Mouse (Mus musculus) limb, embryonic 11.5 days (tissue): ENCODE results near the gene Stk32c. TPM values are rescaled to one million over a fixed set of nuclear protein-coding genes. Genes with fewer than 3 reads are reported as not detected.

ENCODE experiments used
- ATAC-seq: fragments of 200-750 bp; cut with Nextera tagmentation; 2 replicates; pipeline ENCODE4 v1.8.0; 2017; ENCODE audit warnings: low read depth; ENCODE audit not compliant: insufficient number of reproducible peaks, low FRiP score, low TSS enrichment
- DNase-seq: peaks from one replicate; pipeline ENCODE4 v3.0.0-alpha.2; 2015; ENCODE audit warnings: low spot score
- H3K27ac ChIP-seq: fragments of 300-500 bp; sonication (generic); replicated peaks from 2 replicates; pipeline ENCODE4 v1.5.1; 2014; ENCODE audit warnings: low read depth, mild to moderate bottlenecking, low read length
- H3K27me3 ChIP-seq: fragments of 300-500 bp; sonication (generic); 2 replicates; pipeline ENCODE4 v1.6.1; 2014; ENCODE audit warnings: mild to moderate bottlenecking, low read length, mixed read lengths; ENCODE audit not compliant: control insufficient read depth, insufficient read depth
- H3K36me3 ChIP-seq: fragments of 300-500 bp; sonication (generic); 2 replicates; pipeline ENCODE4 v1.6.1; 2014; ENCODE audit warnings: mild to moderate bottlenecking, low read length, moderate library complexity, mixed read lengths; ENCODE audit not compliant: control insufficient read depth, insufficient read depth
- H3K4me1 ChIP-seq: fragments of 300-500 bp; sonication (generic); 2 replicates; pipeline ENCODE4 v1.6.1; 2014; ENCODE audit warnings: low read length, mixed read lengths; ENCODE audit not compliant: control insufficient read depth, insufficient read depth
- H3K4me2 ChIP-seq: fragments of 300-500 bp; sonication (generic); 2 replicates; pipeline ENCODE4 v1.6.1; 2014; ENCODE audit warnings: low read depth, mild to moderate bottlenecking, moderate library complexity; ENCODE audit not compliant: severe bottlenecking
- H3K4me3 ChIP-seq: fragments of 300-500 bp; sonication (generic); 2 replicates; pipeline ENCODE4 v1.5.1; 2014; ENCODE audit warnings: low read depth, low read length
- H3K9ac ChIP-seq: fragments of 300-500 bp; sonication (generic); 2 replicates; pipeline ENCODE4 v1.6.1; 2014; ENCODE audit warnings: mild to moderate bottlenecking, low read length
- H3K9me3 ChIP-seq: fragments of 300-500 bp; sonication (generic); 2 replicates; pipeline ENCODE4 v1.6.1; 2016; ENCODE audit warnings: low read length; ENCODE audit not compliant: control insufficient read depth
- WGBS: fragments of 180-500 bp; shearing (Covaris S2); extraction: QIAGEN DNeasy Blood & Tissue Kit; methylation state at CpG from one replicate; pipeline ENCODE4 v1.1.7; 2014; 5-methylcytosine and 5-hydroxymethylcytosine counted together
- polyA plus RNA-seq: library from polyadenylated mRNA; unstranded; fragments of >200 nt; fragmentation: Nextera tagmentation; extraction: Ambion mirVana; gene quantifications from 2 replicates; pipeline ENCODE4 v1.2.1, GENCODE M21; 2014

Gene Stk32c
- 0.17 TPM in 1 of 2 replicates, not detected in the other for polyA plus RNA-seq

DNA sequence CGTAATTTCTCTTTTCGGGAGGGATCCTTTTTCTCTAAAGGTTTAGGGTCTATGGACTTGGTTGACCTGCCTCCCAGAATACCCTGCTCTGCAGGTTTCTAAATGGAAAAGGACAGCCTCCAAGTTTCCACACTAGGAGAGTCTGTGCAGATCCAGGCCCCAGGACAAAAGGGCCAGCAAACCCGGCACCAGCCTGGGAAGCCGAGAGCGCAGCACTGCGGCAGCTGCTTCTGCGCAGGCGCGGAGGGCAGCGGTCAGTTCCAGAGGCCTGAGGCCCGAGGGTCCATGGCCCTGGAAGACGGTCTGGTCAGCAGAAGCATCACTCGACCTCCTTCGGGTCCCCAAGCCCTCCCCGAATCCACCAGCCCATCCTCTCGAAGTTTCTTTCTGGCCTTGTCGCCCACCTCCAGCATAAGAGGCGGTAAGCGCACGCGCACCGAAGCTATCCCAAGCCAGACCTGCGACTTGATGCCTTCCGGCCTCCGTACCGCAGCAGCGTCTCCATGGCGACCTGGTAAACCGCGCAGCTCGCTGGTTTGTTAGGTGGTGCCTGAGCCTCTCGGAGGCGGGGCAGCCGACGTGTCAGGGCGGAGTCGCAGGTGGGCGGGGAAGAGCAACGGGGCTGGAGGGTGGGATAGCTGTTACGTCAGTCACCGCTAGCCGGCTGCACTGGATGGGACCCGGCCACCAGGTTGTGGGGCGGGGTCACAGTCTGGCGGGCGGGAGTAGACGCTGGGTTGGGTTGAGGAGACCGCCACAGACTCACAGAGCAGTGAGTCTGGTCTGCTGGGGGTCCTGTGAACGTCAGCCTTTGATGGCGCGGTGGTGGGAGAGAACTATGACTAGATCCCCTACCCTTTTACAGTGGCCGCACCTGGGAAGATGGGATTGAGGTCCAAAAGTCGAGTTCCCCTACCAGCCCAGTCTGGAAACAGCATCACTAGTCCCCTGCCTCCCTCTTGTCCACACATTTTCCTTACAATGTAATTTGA, at the start of gene Stk32c, which contains the start of gene Lrrc27:
Stk32c (minus strand) TSS at position 554 of the 992 bp plus-strand sequence.
Lrrc27 (plus strand) TSS at position 235 of the 992 bp plus-strand sequence.
- Histone ChIP-seq H3K4me3 (peak within 1 kb of the TSS; percentile 49), H3K9ac (peak within 1 kb of the TSS; percentile 81), H3K27me3 (no peaks in the 10 kb centered on the region), H3K9me3 (no peaks in the 10 kb centered on the region), H3K4me2 (peak within 1 kb of the TSS; percentile 39), H3K27ac (peak within 1 kb of the TSS; percentile 43), H3K4me1 (no peaks in the 10 kb centered on the region), H3K36me3 (no peaks in the 10 kb centered on the region)
- 2% methylated on average over 53 of the region's 53 CpGs for WGBS
- DNase-seq (peak; percentile 99), ATAC-seq (peak; percentile 98)

DNA sequence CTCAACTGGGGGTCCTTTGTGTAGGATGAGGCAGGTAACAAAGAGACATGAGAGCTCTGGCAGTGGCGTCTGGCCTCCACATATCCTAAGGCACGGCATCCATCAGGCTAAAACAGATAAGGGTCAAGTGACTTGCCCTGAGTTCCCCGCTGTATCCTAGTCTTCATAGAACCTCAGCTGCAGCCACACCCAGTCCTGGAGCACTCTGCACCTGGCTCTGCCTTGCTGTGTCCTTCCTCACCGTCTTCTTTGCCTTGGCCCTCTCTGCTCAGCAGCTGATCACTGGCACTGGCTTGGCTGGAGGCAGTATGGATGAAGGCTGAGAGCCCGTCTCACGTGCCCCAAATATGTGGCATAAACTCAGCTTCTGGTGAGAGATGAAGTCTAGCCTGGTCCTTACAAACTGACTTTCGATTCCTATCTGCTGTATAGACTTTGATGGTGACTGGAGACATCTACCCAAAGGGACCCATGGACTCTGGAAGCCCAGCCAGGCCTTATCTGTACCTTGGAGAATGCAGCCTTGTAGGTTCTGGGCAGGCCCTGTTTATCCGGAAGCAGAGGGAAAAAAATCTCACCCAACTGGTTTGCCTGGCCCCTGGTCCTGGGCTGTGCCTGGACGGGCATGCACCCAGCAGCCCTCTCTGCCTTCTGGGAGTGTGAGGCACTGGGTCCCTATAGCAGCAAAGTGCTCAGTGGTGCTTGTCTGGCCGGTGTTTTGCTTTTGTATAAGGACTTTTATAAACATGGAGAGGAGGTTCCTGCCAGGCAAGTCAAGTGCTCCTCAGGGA, 44.8 kb upstream of the Stk32c start:
- Histone ChIP-seq H3K9ac (no peak overlapping the region), H3K4me2 (no peak overlapping the region), H3K4me1 (no peaks in the 10 kb centered on the region), H3K27me3 (no peaks in the 10 kb centered on the region), H3K9me3 (no peaks in the 10 kb centered on the region), H3K36me3 (no peaks in the 10 kb centered on the region), H3K27ac (no peak overlapping the region), H3K4me3 (no peak overlapping the region)
- ATAC-seq (no peak), DNase-seq (no peak)
- WGBS = 73% methylated on average over 10 of the region's 10 CpGs

DNA sequence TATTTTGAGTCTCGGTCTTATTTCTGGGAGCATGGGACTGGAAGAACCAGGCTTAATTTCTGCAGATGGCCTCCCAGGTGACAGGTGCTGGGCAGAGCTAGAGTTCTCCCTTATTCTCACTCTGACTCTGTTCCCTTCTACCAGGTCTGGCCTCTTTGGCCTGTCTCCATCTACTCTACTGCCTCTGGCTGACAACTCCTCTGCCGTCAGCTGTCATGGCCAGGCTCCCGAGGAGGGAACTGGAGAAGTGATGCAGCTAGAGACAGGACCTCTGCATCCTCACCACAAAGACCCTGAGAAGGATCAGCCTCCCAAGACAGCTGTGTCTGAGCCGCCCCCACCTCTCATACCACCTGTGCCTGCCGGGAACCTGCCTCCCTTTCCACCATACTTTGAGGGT, 41.5 kb upstream of the Stk32c start:
- Histone ChIP-seq H3K27ac (no peak overlapping the region), H3K9me3 (no peaks in the 10 kb centered on the region), H3K4me2 (no peak overlapping the region), H3K27me3 (peaks cover 6% of the 10 kb centered on the region; the same call in 1 of the 2 replicates), H3K4me1 (peaks cover 4% of the 10 kb centered on the region; the same call in 1 of the 2 replicates), H3K36me3 (no peaks in the 10 kb centered on the region), H3K9ac (no peak overlapping the region), H3K4me3 (no peak overlapping the region)
- 88% methylated on average over 5 of the region's 5 CpGs for WGBS
- no peak for ATAC-seq
- no peak for DNase-seq

DNA sequence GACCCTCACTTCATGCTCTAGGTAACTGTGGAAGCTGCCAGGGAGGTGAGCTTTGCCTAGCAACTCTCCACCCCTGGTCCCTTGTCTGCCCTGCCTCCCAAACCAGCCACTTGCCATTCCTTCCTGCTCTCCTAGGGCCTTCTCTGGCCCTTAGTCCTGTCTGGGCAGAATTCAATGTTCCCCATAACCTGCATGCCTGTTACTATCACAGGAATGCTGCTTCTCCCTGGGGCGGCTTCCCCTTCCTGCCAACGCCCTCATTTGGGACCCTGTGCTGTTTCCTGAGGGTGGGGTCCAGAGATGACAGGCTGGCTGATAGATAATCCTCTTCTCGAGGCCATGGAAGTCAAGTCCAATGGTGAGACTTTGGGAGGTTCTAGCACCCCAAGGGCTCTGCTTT, 40.4 kb upstream of the Stk32c start:
- Histone ChIP-seq H3K9ac (no peak overlapping the region), H3K4me3 (no peak overlapping the region), H3K4me2 (no peak overlapping the region), H3K27ac (no peak overlapping the region), H3K9me3 (no peaks in the 10 kb centered on the region), H3K36me3 (no peaks in the 10 kb centered on the region), H3K27me3 (peaks cover 11% of the 10 kb centered on the region), H3K4me1 (peaks cover 8% of the 10 kb centered on the region)
- WGBS = 76% methylated on average over 3 of the region's 3 CpGs
- DNase-seq (no peak), ATAC-seq (no peak)

DNA sequence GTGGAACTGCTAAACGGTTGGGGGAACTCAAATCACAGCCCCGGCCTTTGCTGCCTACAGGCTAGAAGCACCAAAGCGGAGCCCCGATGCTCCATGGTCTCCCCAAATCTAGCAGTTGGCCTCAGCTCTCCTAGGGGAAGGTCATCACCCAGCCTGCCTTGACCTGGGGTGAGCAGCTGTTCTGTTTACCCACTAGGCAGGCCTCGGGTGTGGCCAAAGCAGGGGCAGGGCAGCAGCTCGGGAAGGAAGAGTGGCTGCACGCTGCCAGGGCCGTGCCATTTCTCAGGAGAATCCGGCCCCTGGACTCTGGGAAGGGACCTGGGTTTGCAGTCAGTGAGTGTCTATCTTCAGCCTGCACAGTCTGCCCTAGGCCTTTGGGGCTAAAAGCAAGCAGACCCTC, 39.9 kb upstream of the Stk32c start:
- no peak overlapping the region for H3K4me3 ChIP-seq
- no peaks in the 10 kb centered on the region for H3K36me3 ChIP-seq
- H3K4me2 ChIP-seq = no peak overlapping the region
- WGBS = 68% methylated on average over 9 of the region's 9 CpGs
- no peak overlapping the region for H3K27ac ChIP-seq
- H3K4me1 ChIP-seq = peaks cover 8% of the 10 kb centered on the region
- H3K9me3 ChIP-seq = no peaks in the 10 kb centered on the region
- DNase-seq (no peak), ATAC-seq (no peak)
- peaks cover 11% of the 10 kb centered on the region for H3K27me3 ChIP-seq
- no peak overlapping the region for H3K9ac ChIP-seq

DNA sequence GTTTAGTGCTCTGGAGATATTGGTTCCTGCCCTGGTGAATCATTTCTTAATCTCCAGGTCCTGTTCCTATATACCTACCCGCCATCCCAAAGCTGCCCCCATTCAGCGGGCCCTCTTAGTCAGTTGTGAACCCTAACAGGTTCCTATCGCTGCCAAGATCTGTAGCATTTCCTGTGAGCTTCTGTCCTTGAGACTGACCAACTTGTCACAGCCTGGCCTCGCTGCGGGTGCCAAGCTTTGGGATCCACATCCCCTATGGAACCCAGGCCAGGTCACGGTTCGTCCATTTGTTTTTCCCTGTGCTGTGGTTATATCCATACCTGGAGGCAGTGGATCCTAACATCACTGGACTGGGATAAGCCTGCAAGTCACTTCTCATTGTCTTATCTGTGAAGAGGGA, 39.5 kb upstream of the Stk32c start:
- WGBS = 91% methylated on average over 7 of the region's 7 CpGs
- Histone ChIP-seq H3K36me3 (no peaks in the 10 kb centered on the region), H3K9ac (no peak overlapping the region), H3K4me1 (peaks cover 12% of the 10 kb centered on the region), H3K27ac (no peak overlapping the region), H3K27me3 (peaks cover 14% of the 10 kb centered on the region), H3K4me2 (no peak overlapping the region), H3K4me3 (no peak overlapping the region), H3K9me3 (no peaks in the 10 kb centered on the region)
- ATAC-seq (no peak), DNase-seq (no peak)

DNA sequence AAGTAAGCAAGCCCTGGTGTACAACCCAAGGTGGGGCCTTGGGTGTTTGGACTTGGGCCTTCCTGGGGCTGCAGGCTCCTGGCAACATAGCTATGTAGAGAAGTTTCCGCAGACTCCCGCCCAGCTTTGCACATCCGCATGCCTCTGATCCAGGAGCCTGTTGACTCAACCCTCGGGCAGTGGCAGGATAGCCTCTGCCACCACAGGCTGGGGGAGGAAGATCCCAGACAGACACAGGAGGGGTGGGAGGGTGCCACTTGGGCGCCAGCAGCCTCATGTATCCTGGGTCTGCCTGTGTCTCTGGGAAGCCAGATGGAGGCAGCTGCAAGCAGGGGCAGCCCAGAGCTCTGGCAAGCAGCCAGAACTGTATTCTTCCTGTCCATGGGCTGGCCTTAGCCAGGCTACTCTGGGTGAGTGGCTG, 38.8 kb upstream of the Stk32c start:
- DNase-seq = no peak
- Histone ChIP-seq H3K27ac (no peak overlapping the region), H3K9me3 (no peaks in the 10 kb centered on the region), H3K27me3 (peaks cover 14% of the 10 kb centered on the region), H3K4me2 (no peak overlapping the region), H3K9ac (no peak overlapping the region), H3K4me1 (peaks cover 19% of the 10 kb centered on the region), H3K4me3 (no peak overlapping the region), H3K36me3 (no peaks in the 10 kb centered on the region)
- WGBS = 80% methylated on average over 5 of the region's 5 CpGs
- no peak for ATAC-seq
